Mouse (Mus musculus) limb, embryonic 12.5 days (tissue): ENCODE measurements around the gene Tbck. TPM values are rescaled to one million over a fixed set of nuclear protein-coding genes. Genes with fewer than 3 reads are reported as not detected.

Source experiments
- ATAC-seq: fragments of 200-750 bp; cut with Nextera tagmentation; 2 replicates; pipeline ENCODE4 v1.8.0; 2017; ENCODE audit warnings: low read depth, moderate TSS enrichment; ENCODE audit not compliant: insufficient number of reproducible peaks, insufficient read depth, low FRiP score, low TSS enrichment
- H3K27ac ChIP-seq: fragments of 300-500 bp; sonication (generic); 2 replicates; pipeline ENCODE4 v1.5.1; 2016; ENCODE audit warnings: mild to moderate bottlenecking, moderate library complexity
- H3K27me3 ChIP-seq: fragments of 300-500 bp; sonication (generic); 2 replicates; pipeline ENCODE4 v1.6.1; 2016; ENCODE audit warnings: mild to moderate bottlenecking, moderate library complexity
- H3K36me3 ChIP-seq: fragments of 300-500 bp; sonication (generic); 2 replicates; pipeline ENCODE4 v1.6.1; 2016; ENCODE audit warnings: mild to moderate bottlenecking, moderate library complexity
- H3K4me1 ChIP-seq: fragments of 300-500 bp; sonication (generic); replicated peaks from 2 replicates; pipeline ENCODE4 v1.6.1; 2016
- H3K4me2 ChIP-seq: fragments of 300-500 bp; sonication (generic); 2 replicates; pipeline ENCODE4 v1.6.1; 2016; ENCODE audit warnings: mild to moderate bottlenecking, moderate library complexity
- H3K4me3 ChIP-seq: fragments of 300-500 bp; sonication (generic); replicated peaks from 2 replicates; pipeline ENCODE4 v1.5.1; 2016; ENCODE audit warnings: mild to moderate bottlenecking
- H3K9ac ChIP-seq: fragments of 300-500 bp; sonication (generic); replicated peaks from 2 replicates; pipeline ENCODE4 v1.6.1; 2016; ENCODE audit warnings: mild to moderate bottlenecking, moderate library complexity
- H3K9me3 ChIP-seq: fragments of 300-500 bp; sonication (generic); 2 replicates; pipeline ENCODE4 v1.6.1; 2016; ENCODE audit warnings: mild to moderate bottlenecking, moderate library complexity
- WGBS: fragments of 180-500 bp; shearing (Covaris S2); methylation state at CpG from one replicate; pipeline ENCODE4 v1.1.7; 2016; 5-methylcytosine and 5-hydroxymethylcytosine counted together
- polyA plus RNA-seq: library from polyadenylated mRNA; unstranded; fragments of >200 nt; fragmentation: Nextera tagmentation; extraction: Ambion mirVana; gene quantifications from 2 replicates; pipeline ENCODE4 v1.2.1, GENCODE M21; 2016

Gene Tbck
- polyA plus RNA-seq, 1 experiment from 2014 or later, result 30.5 TPM

DNA sequence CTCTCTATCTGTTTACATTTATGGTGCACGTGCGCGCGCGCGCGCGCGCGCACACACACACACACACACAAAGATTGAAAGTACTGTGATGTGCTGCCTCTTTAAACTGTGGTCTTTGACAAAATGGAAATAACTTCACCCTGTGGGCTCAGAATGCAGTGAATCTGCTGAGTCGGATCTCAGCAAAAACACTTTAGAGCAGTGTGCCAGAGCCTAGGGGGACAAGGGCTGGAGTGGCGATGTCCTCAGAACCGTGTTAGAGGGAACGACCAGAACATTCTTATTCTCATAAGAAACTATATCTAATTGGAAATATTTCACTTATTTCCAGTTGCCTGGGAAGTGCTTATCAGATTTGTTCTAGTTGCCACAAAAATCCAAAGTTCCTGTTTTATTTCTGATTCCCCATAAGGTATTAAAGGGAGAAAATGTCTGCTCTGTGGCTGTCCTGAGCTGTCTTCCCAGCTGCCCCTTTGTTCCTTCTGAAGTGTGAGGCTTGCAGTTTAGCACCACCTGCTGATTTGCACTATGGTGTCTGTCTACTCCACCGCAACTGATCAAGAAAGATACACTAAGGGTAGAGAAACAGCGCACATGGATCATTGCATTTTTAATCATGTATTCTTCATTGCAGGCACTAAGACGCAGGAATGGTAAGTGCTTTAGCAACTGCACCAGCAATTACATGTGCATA lies 82.2 kb downstream of the Tbck start:
- peaks cover 19% of the 10 kb centered on the region; the same call in 1 of the 2 replicates for H3K36me3 ChIP-seq
- H3K9ac ChIP-seq, result no peak overlapping the region
- ATAC-seq, result no peak
- no peak overlapping the region for H3K4me3 ChIP-seq
- H3K4me2 ChIP-seq, result no peak overlapping the region
- H3K27me3 ChIP-seq, result no peaks in the 10 kb centered on the region
- no peaks in the 10 kb centered on the region for H3K4me1 ChIP-seq
- no peaks in the 10 kb centered on the region for H3K9me3 ChIP-seq
- WGBS, result 95% methylated on average over 17 of the region's 17 CpGs
- H3K27ac ChIP-seq, result no peak overlapping the region

DNA sequence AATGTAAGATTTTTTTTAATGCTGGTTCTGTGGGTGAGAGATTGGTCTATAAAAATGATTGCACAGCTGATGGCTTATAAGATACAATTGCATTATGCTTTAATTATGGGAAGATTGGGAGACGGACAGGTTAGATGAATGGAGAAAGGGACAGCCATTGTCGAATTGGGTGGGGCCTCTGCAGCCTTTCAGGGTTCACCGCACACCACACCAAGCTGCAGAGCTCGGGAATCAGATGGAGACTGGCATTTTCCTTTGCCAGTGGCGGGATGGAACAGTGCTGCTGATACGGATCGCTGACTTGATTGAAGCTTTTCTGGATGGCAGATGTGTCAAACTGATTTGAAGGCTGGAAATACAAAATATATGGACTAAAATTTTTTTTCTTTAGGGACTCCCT lies 88.1 kb downstream of the Tbck start:
- Histone ChIP-seq H3K4me1 (no peaks in the 10 kb centered on the region), H3K27me3 (no peaks in the 10 kb centered on the region), H3K4me2 (no peak overlapping the region), H3K9ac (no peak overlapping the region), H3K36me3 (peaks cover 7% of the 10 kb centered on the region; the same call in 1 of the 2 replicates), H3K9me3 (no peaks in the 10 kb centered on the region), H3K4me3 (no peak overlapping the region), H3K27ac (no peak overlapping the region)
- no peak for ATAC-seq
- 89% methylated on average over 7 of the region's 7 CpGs for WGBS

DNA sequence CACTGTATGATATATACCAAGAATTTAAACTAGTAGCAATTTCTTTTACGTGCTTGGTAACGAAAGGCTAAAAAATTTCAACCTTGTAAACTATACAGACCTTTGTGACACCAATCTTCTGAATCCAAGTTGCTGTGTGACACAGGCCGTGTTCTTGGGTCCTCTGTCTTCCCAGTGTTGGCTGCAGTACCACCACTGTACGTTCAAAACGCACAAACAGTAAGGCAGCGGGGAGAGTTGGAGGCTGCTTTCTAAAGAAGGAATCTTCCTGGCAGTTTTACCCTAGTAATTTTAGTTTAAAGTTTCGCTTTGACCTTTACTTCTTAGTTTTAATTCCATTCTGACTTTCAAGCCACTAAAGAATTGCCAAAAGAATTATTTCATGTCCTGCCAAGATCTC lies 92.7 kb downstream of the Tbck start:
- no peak for ATAC-seq
- Histone ChIP-seq H3K4me3 (no peak overlapping the region), H3K4me2 (no peak overlapping the region), H3K9ac (no peak overlapping the region), H3K27ac (no peak overlapping the region), H3K9me3 (no peaks in the 10 kb centered on the region), H3K27me3 (no peaks in the 10 kb centered on the region), H3K36me3 (peaks cover 7% of the 10 kb centered on the region; the same call in 1 of the 2 replicates), H3K4me1 (no peaks in the 10 kb centered on the region)
- WGBS, result 95% methylated on average over 7 of the region's 7 CpGs

DNA sequence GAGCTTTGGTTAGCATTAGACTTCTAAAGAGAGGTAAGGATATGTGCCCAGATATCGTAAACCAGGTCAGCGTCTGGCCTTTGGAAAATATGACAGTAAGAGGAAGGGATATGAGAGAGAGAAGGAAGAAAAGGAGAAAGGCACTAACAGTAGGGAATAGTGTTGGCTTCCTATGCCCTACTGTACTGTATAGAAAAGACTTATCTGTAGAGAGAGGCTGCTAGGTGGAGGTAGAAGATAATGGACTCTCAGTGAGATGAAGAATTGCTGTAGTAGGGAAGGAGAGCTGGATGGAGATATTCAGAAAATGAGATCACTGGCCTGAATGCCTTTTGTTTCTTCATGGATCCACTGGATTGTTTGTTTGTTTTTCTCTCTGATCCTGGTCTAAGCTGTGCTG lies 97.2 kb downstream of the Tbck start:
- Histone ChIP-seq H3K27me3 (no peaks in the 10 kb centered on the region), H3K27ac (no peak overlapping the region), H3K9ac (no peak overlapping the region), H3K4me3 (no peak overlapping the region), H3K9me3 (no peaks in the 10 kb centered on the region), H3K36me3 (peaks cover under 1% of the 10 kb centered on the region; the same call in 1 of the 2 replicates), H3K4me1 (no peaks in the 10 kb centered on the region), H3K4me2 (no peak overlapping the region)
- WGBS, result 89% methylated on average over 2 of the region's 2 CpGs
- ATAC-seq, result no peak

DNA sequence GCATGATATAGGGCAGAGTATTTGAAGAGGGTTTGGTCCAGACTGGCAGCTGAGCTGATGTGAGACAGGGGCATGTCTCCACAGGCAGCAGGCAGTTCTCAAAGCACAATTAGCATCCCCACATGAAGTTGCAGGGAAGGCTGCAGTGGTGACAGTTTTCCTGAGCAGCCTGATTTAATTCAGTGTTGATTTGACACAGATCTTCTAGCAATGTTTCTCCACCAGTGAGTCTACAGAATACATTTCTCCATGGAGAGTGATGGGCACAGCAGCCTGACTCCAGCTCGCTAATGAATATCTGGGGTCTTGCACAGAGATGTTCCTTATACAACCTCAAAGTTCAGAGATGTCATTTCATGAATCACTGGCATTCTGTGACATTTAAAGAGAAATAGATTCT lies 99.1 kb downstream of the Tbck start:
- Histone ChIP-seq H3K9me3 (no peaks in the 10 kb centered on the region), H3K27ac (no peak overlapping the region), H3K4me2 (no peak overlapping the region), H3K9ac (no peak overlapping the region), H3K4me1 (no peaks in the 10 kb centered on the region), H3K27me3 (no peaks in the 10 kb centered on the region), H3K4me3 (no peak overlapping the region), H3K36me3 (peaks cover 9% of the 10 kb centered on the region; the same call in 1 of the 2 replicates)
- no peak for ATAC-seq
- 92% methylated on average over 1 of the region's 1 CpGs for WGBS

DNA sequence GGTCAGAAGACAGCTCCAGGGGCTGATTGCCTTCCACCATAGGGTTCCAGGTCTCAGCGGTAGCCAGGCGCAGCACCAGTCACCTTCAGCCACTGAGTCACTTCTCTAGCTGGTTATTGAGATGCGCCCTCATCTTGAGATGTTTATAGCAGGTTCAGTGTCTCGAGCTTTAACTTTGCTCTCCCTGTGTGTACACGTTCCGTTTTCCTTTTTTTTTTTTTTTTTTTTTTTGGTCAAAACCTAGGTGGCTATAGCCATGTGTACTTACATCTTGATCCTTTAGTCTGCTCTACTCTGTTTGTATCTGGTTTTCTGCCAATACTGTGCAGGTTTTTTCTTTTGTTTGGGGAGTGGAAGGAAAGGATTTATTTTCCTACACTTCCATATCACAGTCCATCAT lies 100.8 kb downstream of the Tbck start:
- no peaks in the 10 kb centered on the region for H3K27me3 ChIP-seq
- H3K36me3 ChIP-seq, result peaks cover 9% of the 10 kb centered on the region; the same call in 1 of the 2 replicates
- ATAC-seq, result no peak
- no peaks in the 10 kb centered on the region for H3K4me1 ChIP-seq
- 83% methylated on average over 6 of the region's 6 CpGs for WGBS
- H3K9me3 ChIP-seq, result no peaks in the 10 kb centered on the region
- H3K9ac ChIP-seq, result no peak overlapping the region
- no peak overlapping the region for H3K4me2 ChIP-seq
- no peak overlapping the region for H3K27ac ChIP-seq
- no peak overlapping the region for H3K4me3 ChIP-seq

DNA sequence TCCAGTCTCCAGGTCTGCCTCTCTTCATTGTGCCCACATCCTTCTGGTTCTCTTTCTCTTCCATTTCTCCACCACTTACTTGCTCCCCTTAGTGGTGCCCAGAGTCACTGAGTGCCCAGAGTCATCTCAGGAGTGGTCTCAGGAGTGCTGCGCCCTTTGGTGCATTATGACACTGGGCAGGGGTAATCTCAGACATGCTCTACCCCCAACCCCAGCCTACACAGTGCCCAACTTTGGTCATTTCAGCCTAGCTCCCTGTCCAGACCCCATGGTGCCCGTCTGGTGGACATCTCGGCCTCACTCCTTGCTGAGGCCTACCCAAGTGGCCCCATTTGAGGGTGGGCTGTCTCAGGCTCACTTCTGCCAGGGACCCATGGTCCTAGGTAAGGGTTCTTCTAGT lies 102.7 kb downstream of the Tbck start:
- Histone ChIP-seq H3K27ac (no peak overlapping the region), H3K4me1 (no peaks in the 10 kb centered on the region), H3K4me2 (no peak overlapping the region), H3K36me3 (peaks cover 9% of the 10 kb centered on the region; the same call in 1 of the 2 replicates), H3K4me3 (no peak overlapping the region), H3K9ac (no peak overlapping the region), H3K27me3 (no peaks in the 10 kb centered on the region), H3K9me3 (no peaks in the 10 kb centered on the region)
- peak; percentile 26; the same call in 1 of the 2 replicates for ATAC-seq
- 83% methylated on average over 3 of the region's 3 CpGs for WGBS

DNA sequence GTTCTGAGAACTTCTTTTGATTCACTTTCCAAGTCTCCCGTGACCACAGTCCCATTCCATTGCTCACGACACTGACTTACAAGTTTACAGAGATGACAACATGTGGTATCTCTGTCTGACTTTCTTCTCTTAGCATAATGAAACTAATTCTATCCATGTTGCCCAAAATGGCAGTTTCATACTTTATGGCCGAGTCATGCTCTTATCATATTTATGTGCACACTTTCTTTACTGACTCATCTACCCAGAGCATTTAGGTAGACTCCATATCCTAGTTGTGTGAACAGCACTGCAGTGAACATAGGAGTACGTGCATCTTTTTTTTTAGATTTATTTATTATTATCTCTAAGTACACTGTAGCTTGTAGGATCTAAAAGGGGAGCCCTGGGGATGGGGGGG lies 103.8 kb downstream of the Tbck start:
- no peaks in the 10 kb centered on the region for H3K4me1 ChIP-seq
- H3K4me3 ChIP-seq, result no peak overlapping the region
- H3K9ac ChIP-seq, result no peak overlapping the region
- H3K4me2 ChIP-seq, result no peak overlapping the region
- no peak for ATAC-seq
- H3K27me3 ChIP-seq, result no peaks in the 10 kb centered on the region
- peaks cover 9% of the 10 kb centered on the region; the same call in 1 of the 2 replicates for H3K36me3 ChIP-seq
- no peaks in the 10 kb centered on the region for H3K9me3 ChIP-seq
- H3K27ac ChIP-seq, result no peak overlapping the region
- 93% methylated on average over 4 of the region's 4 CpGs for WGBS

DNA sequence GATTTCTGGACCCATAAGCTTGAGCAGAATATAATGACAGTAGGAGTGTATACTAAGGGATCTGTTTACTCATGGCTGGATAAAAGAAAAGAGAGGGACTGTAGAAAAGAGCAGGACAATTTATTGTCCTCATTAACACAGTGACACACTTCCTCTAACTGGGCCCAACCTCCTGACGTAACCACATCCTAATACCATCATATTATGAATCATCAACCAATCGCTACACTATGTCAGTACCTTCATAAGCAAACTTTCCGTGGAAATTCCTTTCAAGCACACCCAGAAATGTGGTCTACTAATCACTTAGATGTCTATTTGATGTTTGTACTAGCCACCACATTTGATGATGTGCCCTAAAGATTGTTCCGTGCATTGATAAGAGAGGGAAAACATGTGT lies 107.2 kb downstream of the Tbck start:
- H3K36me3 ChIP-seq, result peaks cover 10% of the 10 kb centered on the region; the same call in 1 of the 2 replicates
- no peaks in the 10 kb centered on the region for H3K27me3 ChIP-seq
- no peak overlapping the region for H3K4me2 ChIP-seq
- no peak overlapping the region for H3K4me3 ChIP-seq
- H3K9me3 ChIP-seq, result no peaks in the 10 kb centered on the region
- no peaks in the 10 kb centered on the region for H3K4me1 ChIP-seq
- WGBS, result 89% methylated on average over 4 of the region's 4 CpGs
- no peak for ATAC-seq
- no peak overlapping the region for H3K27ac ChIP-seq
- no peak overlapping the region for H3K9ac ChIP-seq

DNA sequence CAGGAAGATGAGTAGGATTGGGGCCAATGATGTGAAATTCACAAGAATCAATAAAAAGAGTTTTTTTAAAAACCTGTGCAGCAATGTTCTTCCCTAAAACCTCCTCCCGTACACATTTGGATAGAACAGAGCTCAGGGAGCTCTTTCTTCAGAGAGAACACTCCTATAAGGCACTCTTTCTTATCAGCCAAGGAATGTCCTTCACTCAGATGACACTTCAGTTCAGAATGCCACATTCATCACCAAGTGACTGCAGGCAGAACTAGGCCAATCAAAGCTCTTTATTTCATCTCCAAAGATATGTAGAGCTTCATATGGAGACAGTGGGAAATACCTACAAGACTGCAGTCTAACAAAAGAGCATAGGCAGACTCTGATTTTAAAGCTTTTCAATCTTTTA lies 116.3 kb downstream of the Tbck start:
- 74% methylated on average over 1 of the region's 1 CpGs for WGBS

DNA sequence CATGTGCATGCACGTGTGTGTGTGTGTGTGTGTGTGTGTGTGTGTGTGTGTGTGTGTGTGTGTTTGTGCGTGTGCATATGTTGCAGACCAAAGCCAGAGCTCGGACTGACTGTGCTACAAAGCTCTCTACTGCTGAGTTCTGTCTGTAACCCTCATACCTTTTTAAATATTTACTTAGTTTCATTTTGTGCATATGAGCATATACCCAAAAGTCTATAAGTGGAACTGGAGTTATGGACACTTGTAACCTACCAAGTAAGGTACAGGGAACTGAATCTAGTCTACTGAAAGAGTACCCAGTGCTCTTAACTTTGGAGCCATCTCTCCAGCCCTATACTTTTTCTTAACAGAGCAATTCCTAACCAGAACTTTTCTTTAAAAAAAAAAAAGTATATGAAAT lies 118.0 kb downstream of the Tbck start:
- no peak overlapping the region for H3K4me3 ChIP-seq
- no peak overlapping the region for H3K9ac ChIP-seq
- H3K27me3 ChIP-seq, result no peaks in the 10 kb centered on the region
- H3K4me2 ChIP-seq, result no peak overlapping the region
- H3K9me3 ChIP-seq, result no peaks in the 10 kb centered on the region
- no peak for ATAC-seq
- no peaks in the 10 kb centered on the region for H3K4me1 ChIP-seq
- no peak overlapping the region for H3K27ac ChIP-seq
- peaks cover 15% of the 10 kb centered on the region for H3K36me3 ChIP-seq
- 82% methylated on average over 3 of the region's 3 CpGs for WGBS

More for the DNA sequence above, 116.3 kb downstream of the Tbck start:
- no peaks in the 10 kb centered on the region for H3K4me1 ChIP-seq
- no peaks in the 10 kb centered on the region for H3K27me3 ChIP-seq
- H3K9me3 ChIP-seq, result no peaks in the 10 kb centered on the region
- H3K9ac ChIP-seq, result no peak overlapping the region
- H3K4me2 ChIP-seq, result no peak overlapping the region
- ATAC-seq, result no peak
- no peak overlapping the region for H3K27ac ChIP-seq
- peaks cover 23% of the 10 kb centered on the region for H3K36me3 ChIP-seq
- no peak overlapping the region for H3K4me3 ChIP-seq
